Mouse (Mus musculus): Measurements from ENCODE around the gene Taf15.
"Not testable (repeated sequence)": the region's sequence is repeated elsewhere in the genome, so short reads cannot be mapped to it uniquely, and the experiment has no call there.

Gene Taf15

DNA sequence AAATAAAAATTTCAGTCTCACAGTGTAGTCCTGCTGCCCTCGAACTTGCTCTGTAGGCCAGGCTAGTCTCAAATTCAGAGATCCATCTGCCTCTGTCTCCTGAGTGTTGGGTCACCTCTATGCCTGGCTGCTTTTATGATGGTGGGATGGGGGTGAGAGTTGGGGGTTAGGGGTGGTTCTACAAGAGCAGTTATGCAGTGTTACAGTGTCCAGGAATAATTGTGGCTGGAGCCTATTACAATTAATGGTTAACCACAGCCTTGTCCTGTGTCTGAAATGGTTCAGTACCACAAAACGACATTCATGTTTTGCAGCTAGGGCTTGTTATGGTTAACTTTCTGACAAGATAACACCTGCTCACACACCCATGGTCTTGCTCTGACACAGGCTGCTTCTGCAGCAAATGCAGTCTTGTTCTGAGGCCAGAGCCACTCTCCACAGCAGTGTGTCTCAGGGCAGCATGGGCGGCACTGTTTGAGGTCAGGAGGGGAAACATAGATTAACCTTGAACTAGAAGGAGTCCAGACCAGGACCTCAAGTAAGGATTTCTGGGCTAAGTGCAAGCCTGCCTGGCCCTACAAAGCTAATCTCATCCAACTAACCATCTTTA lies 65.9 kb downstream of the Taf15 start:
- DNase-seq (ENCODE audit: low spot score) = no peak

DNA sequence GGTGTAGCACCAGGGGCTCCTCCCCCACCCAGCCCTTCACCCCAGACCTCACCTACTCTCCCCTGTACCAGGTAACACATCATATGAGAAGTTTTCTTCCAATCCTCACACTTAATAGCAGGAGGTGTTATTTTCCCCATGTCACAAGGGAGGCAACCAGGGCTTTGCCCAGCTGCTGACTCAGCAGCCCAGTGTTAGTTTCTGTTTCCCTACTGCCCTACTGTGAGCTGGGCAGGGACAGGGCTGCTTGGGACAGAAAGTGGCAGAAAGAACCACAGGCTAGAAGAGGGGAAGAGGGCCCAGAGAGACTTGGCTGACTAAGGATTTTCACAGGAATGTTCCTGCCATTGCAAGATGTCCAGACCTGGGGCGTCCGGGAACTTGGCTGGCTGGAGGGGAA lies 68.0 kb downstream of the Taf15 start:
- DNase-seq (ENCODE audit: low spot score) = no peak

DNA sequence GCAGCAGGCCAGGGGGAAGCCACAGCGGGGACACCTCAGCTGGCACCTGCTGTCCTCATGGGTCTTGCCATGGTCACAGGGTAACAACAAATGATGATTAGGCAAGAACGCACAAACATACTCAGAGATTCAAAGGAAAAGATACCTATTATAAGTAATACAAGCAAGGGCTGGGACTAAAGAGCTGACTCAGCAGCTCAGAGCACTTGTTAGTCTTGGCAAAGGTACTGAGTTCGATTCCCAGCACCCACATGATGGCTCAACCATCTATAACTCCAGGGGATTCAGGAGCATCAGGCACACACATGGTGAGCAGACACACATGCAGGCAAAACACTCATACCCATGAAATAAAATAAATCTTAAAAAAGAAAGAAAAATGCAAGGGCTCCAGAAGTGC lies 68.5 kb downstream of the Taf15 start:
- no peak for DNase-seq (ENCODE audit: low spot score)

DNA sequence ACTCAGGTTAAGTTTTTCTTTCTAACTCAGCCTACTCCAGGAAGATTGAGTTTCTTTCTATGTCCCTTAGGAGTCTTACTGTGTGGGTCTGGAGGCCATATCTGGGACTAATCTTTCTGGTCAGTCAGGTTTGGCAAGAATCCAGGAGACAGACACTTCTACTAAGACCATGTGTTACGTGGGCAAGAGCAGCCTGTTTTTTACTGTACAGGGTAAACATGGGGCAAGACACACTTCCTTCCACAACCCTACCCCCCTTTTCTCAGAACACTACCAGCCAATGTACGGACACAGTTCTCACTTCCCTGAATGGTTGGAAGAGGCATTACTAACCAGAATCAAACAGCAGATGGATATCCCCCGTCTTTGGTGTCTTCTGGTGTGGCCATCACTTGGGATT lies 71.3 kb downstream of the Taf15 start:
- peak; percentile 71 for DNase-seq (ENCODE audit: low spot score)

DNA sequence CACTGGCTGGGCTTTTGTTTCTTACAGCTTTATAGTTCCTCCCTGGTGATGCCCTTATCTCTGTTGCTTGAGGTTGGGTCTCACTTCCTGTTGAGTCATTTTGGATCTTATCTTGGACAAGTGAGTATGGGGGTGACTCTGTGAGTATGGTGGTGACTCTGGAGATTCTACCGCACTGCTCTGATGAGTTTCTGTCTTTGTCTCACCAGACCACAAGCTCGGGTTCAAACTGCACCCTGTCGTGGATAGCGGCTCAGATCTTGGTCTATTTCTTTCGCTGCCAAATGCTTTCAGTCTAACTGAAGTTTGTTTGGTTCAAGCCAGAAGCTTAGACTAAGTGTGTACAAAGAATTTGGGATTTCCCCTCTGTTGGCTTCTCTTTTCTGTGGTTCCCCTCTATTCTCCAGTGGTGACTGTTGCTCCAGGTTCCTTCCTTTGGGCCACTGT lies 77.3 kb downstream of the Taf15 start:
- no peak for DNase-seq (ENCODE audit: low spot score)

DNA sequence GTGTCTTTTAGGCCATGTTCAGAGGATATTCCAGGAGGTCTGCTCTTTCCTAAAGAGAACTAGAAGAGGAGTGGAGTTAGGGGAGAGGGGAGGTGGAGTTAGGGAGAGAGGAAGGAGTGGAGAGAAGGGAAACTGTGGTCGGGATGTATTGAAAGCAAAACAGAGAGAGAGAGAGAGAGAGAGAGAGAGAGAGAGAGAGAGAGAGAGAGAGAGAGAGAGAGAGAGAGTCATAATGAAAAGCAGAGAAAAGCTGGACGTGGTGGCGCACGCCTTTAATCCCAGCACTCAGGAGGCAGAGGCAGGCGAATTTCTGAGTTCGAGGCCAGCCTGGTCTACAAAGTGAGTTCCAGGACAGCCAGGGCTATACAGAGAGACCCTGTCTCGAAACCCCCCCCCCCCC lies 78.2 kb downstream of the Taf15 start:
- DNase-seq (ENCODE audit: low spot score) = not testable (repeated sequence)

DNA sequence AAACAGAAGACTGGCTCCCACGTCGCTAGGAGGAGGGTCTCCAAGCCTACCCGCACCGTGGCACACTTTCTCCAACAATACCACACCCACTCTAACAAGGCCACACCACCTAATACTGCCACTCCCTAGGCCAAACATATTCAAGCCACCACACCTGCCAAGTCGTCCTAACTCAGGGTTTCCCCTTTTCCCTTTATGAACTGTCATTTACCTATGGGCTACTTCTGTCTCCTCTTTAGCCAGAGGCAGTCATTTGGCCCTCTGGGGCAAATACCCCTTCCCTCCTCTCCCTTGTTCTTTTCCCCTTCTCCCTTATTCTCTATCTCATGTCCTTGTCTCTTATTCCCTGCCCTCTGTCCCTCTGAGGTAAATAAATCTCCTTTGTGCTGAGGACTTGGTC lies 78.8 kb downstream of the Taf15 start:
- no peak for DNase-seq (ENCODE audit: low spot score)
